ENCODE assay signal across 8 mouse cellular contexts in genomic region chr1:151011056-151011455, GRCm38 (mm10). TPM values are rescaled to one million over a fixed set of nuclear protein-coding genes. Genes with fewer than 3 reads are reported as not detected.
DNase-seq lines count a peak whose midpoint lies in the region; ATAC-seq lines count a peak whose summit lies in the region.

No protein-coding gene starts in this region.

- H3K4me3 ChIP-seq in forebrain, embryonic 14.5 days (ENCODE audit: low read depth, low read length), result no peak overlapping the region
- H3K4me3 ChIP-seq in limb, embryonic 10.5 days, result no peak overlapping the region

- H3K36me3 ChIP-seq in forebrain, embryonic 14.5 days (ENCODE audit: control insufficient read depth, insufficient read depth, low read length), result no peaks in the 10 kb centered on the region
- no peaks in the 10 kb centered on the region for H3K36me3 ChIP-seq in limb, embryonic 10.5 days

- H3K9ac ChIP-seq in forebrain, embryonic 14.5 days (ENCODE audit: low read length), result no peak overlapping the region

- no peak overlapping the region for H3K4me2 ChIP-seq in forebrain, embryonic 14.5 days (ENCODE audit: low read length)

- peak; percentile 25 for DNase-seq in right cerebral cortex, adult 18-20 months
- no peak for DNase-seq in right cerebral cortex, postnatal 25 days
- DNase-seq in forebrain, embryonic 14.5 days (ENCODE audit: low spot score), result peak; percentile 62
- DNase-seq in hindlimb bud, embryonic 11.5 days (ENCODE audit: extremely low spot score, low read depth, low spot score), result peak; percentile 39
- DNase-seq in limb, embryonic 10.5 days (ENCODE audit: low spot score), result peak; percentile 86
- peak; percentile 85 for DNase-seq in naive thymus-derived CD4-positive, alpha-beta T cell, adult 2 months (ENCODE audit: low read depth)
- peak; percentile 81 for DNase-seq in testis, postnatal 14 days (ENCODE audit: low spot score)

- no peaks in the 10 kb centered on the region for H3K27me3 ChIP-seq in forebrain, embryonic 14.5 days (replicated peaks; ENCODE audit: control insufficient read depth, insufficient read depth, low read length)
- no peaks in the 10 kb centered on the region for H3K27me3 ChIP-seq in limb, embryonic 10.5 days (ENCODE audit: low read depth, poor library complexity, severe bottlenecking)

- no peaks in the 10 kb centered on the region for H3K4me1 ChIP-seq in forebrain, embryonic 14.5 days (ENCODE audit: control insufficient read depth, insufficient read depth, low read length)
- peaks cover 28% of the 10 kb centered on the region for H3K4me1 ChIP-seq in limb, embryonic 10.5 days

- peak; percentile 57; the same call in 1 of the 2 replicates for ATAC-seq in cerebellum, adult (ENCODE audit: insufficient number of reproducible peaks, low FRiP score, low TSS enrichment)
- ATAC-seq in forebrain, embryonic 14.5 days, result peak; percentile 36

- H3K27ac ChIP-seq in forebrain, embryonic 14.5 days (ENCODE audit: low read depth, low read length), result no peak overlapping the region
- no peak overlapping the region for H3K27ac ChIP-seq in limb, embryonic 10.5 days

- WGBS in forebrain, embryonic 14.5 days, result 26% methylated on average over 7 of the region's 7 CpGs
- 33% methylated on average over 7 of the region's 7 CpGs for WGBS in limb, embryonic 10.5 days

- no peaks in the 10 kb centered on the region for H3K9me3 ChIP-seq in forebrain, embryonic 14.5 days (replicated peaks; ENCODE audit: control insufficient read depth, low read length)
- no peaks in the 10 kb centered on the region for H3K9me3 ChIP-seq in limb, embryonic 10.5 days (replicated peaks)

RNA-seq across cellular contexts. Expression of gene Hmcn1, which starts 17.8 kb away (rescaled TPM):
- 1.1 and 1.8 TPM in 2 replicates for polyA plus RNA-seq in forebrain, embryonic 14.5 days (2014; fragmentation: Nextera tagmentation; extraction: Ambion mirVana)
- 10.4 and 14.2 TPM in 2 replicates for polyA plus RNA-seq in limb, embryonic 10.5 days (2016; fragmentation: Nextera tagmentation; extraction: Ambion mirVana)
